Mouse (Mus musculus): ENCODE measurements around the gene Rnf224. TPM values are rescaled to one million over a fixed set of nuclear protein-coding genes. Genes with fewer than 3 reads are reported as not detected.

Gene Rnf224
- polyA plus RNA-seq, 1 experiment from 2014 or later = 0.10 TPM

DNA sequence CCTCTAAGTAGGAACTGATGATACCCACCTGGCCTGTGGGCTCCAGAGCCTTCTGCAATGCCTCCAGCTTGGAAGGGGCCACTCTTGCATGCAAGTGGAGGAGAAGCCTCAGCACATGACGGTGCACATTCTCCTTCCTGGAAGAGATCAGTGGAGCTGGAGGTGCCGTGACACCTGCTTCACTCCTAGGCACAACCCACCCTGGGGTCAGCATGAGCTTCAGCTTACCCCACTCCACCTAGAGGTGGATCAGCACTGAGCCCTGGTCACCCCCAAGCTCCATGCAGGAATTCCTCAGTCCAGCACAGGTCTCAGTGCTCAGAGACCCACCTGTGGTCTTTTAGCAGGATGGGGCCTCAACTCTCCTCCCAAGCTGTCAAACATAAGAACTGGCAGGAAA, 36.0 kb downstream of the Rnf224 start:
- Histone ChIP-seq H3K4me2 (replicated peaks; ENCODE audit: low read depth, low read length) (no peak overlapping the region), H3K36me3 (ENCODE audit: insufficient read depth, low read length) (peaks cover 43% of the 10 kb centered on the region), H3K4me1 (ENCODE audit: insufficient read depth, low read depth, low read length) (peaks cover 10% of the 10 kb centered on the region; the same call in 1 of the 2 replicates), H3K27me3 (replicated peaks; ENCODE audit: insufficient read depth, low read length) (no peaks in the 10 kb centered on the region), H3K4me3 (ENCODE audit: low read depth, low read length) (no peak overlapping the region), H3K9me3 (ENCODE audit: low read length) (no peaks in the 10 kb centered on the region), H3K9ac (replicated peaks; ENCODE audit: low read depth) (no peak overlapping the region), H3K27ac (ENCODE audit: low read length) (no peak overlapping the region)
- ATAC-seq (no peak), DNase-seq (ENCODE audit: low spot score) (no peak)
- WGBS = 95% methylated on average over 2 of the region's 2 CpGs
- TF ChIP-seq EP300 (IDR thresholded peaks at IDR 0.05) (no peak), CTCF (IDR thresholded peaks at IDR 0.05) (no peak)

DNA sequence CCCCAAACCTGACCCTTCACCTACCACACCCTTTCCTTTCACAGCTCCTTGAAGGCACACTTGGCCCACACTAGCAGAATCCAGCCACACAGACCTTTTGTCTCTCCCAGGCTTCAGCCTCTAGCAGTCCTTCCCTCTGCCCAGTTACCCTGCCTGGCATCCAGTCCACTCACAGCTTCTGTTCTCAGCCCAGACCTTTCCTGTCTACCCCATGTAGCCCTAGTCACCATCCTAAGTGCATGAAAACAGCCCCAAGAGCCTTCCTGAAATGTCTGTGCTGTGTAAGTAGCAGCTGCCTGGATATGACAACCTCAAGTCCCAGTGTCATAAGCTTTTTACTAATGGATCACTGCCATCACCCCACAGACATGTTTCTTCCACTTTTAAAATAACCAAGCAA, 38.6 kb downstream of the Rnf224 start:
- H3K9me3 ChIP-seq (ENCODE audit: low read length) = no peaks in the 10 kb centered on the region
- ATAC-seq = no peak
- H3K27ac ChIP-seq (ENCODE audit: low read length) = peak overlapping the region; percentile 91; the same call in 1 of the 2 replicates

DNA sequence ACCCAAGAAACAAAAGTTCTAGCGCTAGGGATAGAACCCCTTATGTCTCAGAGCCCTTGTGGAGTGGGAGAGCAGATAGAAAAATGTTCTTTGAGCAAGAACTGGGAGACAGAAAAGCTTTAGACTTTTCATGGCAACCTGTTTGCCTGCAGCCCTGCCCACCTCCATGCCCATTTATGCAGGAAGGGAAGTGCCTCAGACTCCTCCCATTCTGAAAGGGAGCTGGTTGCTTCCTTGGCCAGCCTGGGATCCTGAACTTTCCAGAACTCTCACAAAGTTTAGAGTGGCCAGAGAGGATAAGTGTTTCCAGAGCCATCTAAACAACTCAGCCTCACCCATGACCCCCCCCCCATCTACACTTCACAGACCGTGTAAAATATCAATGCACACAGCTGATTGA, 39.4 kb downstream of the Rnf224 start:
- 21% methylated on average over 2 of the region's 2 CpGs for WGBS
- H3K4me2 ChIP-seq (replicated peaks; ENCODE audit: low read depth, low read length) = peak overlapping the region; percentile 62
- TF ChIP-seq CTCF (IDR thresholded peaks at IDR 0.05) (no peak; the same call in 1 of the 2 replicates), EP300 (IDR thresholded peaks at IDR 0.05) (no peak)
- H3K36me3 ChIP-seq (ENCODE audit: insufficient read depth, low read length) = peaks cover 28% of the 10 kb centered on the region
- ATAC-seq = peak; percentile 38
- peak overlapping the region; percentile 91 for H3K27ac ChIP-seq (ENCODE audit: low read length)
- peaks cover 18% of the 10 kb centered on the region for H3K4me1 ChIP-seq (ENCODE audit: insufficient read depth, low read depth, low read length)
- no peak overlapping the region for H3K9ac ChIP-seq (replicated peaks; ENCODE audit: low read depth)
- no peaks in the 10 kb centered on the region for H3K9me3 ChIP-seq (ENCODE audit: low read length)
- peak overlapping the region; percentile 36; the same call in 1 of the 2 replicates for H3K4me3 ChIP-seq (ENCODE audit: low read depth, low read length)
- H3K27me3 ChIP-seq (replicated peaks; ENCODE audit: insufficient read depth, low read length) = no peaks in the 10 kb centered on the region
- peak; percentile 75 for DNase-seq (ENCODE audit: low spot score)

More for the DNA sequence above, 38.6 kb downstream of the Rnf224 start:
- TF ChIP-seq CTCF (IDR thresholded peaks at IDR 0.05) = no peak
- no peak for TF ChIP-seq EP300 (IDR thresholded peaks at IDR 0.05)
- DNase-seq (ENCODE audit: low spot score) = no peak
- Histone ChIP-seq H3K9ac (replicated peaks; ENCODE audit: low read depth) (no peak overlapping the region), H3K4me2 (replicated peaks; ENCODE audit: low read depth, low read length) (no peak overlapping the region), H3K4me3 (ENCODE audit: low read depth, low read length) (no peak overlapping the region), H3K27me3 (replicated peaks; ENCODE audit: insufficient read depth, low read length) (no peaks in the 10 kb centered on the region), H3K4me1 (ENCODE audit: insufficient read depth, low read depth, low read length) (peaks cover 18% of the 10 kb centered on the region), H3K36me3 (ENCODE audit: insufficient read depth, low read length) (peaks cover 34% of the 10 kb centered on the region)

DNA sequence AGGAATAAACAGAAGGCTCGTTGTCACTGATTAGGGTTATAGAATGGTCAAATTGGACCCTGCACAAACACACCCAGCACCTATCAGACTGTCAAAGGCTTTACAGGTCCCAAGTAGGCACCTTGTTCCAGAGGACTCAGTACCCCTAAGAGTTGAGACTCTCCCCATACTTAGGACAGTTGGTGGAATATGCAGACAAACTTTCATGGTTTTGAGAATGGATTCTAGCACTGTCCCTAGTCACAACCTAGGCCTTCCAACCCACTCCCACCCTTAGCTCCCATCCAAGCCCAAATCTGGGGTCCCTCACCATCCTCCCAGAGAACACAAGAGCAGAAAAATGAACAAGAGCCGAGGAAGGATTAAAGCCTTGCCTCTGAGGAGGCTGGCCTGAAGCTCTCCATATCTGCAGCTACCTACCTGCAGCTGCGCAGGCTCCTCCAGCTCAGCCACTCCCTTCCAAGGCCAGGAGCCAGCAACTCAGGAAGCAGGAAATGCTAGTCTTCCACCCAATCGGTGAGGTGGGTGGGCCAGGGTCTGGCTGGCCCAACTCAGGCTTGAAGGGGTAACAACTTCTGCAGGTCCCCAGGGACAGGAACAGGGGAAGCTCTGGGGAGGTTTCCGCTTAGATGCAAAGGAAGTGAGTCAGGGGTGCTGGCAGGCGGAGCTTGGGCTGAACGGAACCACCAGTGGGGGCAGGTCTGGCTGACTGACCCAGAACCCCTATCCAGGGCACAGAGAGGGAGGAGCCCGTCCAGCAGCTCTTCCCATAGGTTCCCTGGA, 40.2 kb downstream of the Rnf224 start, which contains the start of gene Tor4a:
TSS of gene Tor4a (minus strand) at position 715 of the 783 bp plus-strand sequence.
- ATAC-seq (peak; percentile 87), DNase-seq (ENCODE audit: low spot score) (peak; percentile 95)
- H3K4me2 ChIP-seq (replicated peaks; ENCODE audit: low read depth, low read length) = peak within 1 kb of the TSS; percentile 62
- H3K27me3 ChIP-seq (replicated peaks; ENCODE audit: insufficient read depth, low read length) = no peaks in the 10 kb centered on the region
- peak within 1 kb of the TSS; percentile 91 for H3K27ac ChIP-seq (ENCODE audit: low read length)
- peaks cover 23% of the 10 kb centered on the region; the same call in 1 of the 2 replicates for H3K36me3 ChIP-seq (ENCODE audit: insufficient read depth, low read length)
- WGBS = 5% methylated on average over 7 of the region's 8 CpGs
- H3K9me3 ChIP-seq (ENCODE audit: low read length) = no peaks in the 10 kb centered on the region
- peaks cover 18% of the 10 kb centered on the region for H3K4me1 ChIP-seq (ENCODE audit: insufficient read depth, low read depth, low read length)
- peak within 1 kb of the TSS; percentile 36 for H3K4me3 ChIP-seq (ENCODE audit: low read depth, low read length)
- H3K9ac ChIP-seq (replicated peaks; ENCODE audit: low read depth) = peak within 1 kb of the TSS; percentile 29; the same call in 1 of the 2 replicates
- TF ChIP-seq CTCF (IDR thresholded peaks at IDR 0.05) = no peak
- peak; percentile 78 for TF ChIP-seq EP300 (IDR thresholded peaks at IDR 0.05)

DNA sequence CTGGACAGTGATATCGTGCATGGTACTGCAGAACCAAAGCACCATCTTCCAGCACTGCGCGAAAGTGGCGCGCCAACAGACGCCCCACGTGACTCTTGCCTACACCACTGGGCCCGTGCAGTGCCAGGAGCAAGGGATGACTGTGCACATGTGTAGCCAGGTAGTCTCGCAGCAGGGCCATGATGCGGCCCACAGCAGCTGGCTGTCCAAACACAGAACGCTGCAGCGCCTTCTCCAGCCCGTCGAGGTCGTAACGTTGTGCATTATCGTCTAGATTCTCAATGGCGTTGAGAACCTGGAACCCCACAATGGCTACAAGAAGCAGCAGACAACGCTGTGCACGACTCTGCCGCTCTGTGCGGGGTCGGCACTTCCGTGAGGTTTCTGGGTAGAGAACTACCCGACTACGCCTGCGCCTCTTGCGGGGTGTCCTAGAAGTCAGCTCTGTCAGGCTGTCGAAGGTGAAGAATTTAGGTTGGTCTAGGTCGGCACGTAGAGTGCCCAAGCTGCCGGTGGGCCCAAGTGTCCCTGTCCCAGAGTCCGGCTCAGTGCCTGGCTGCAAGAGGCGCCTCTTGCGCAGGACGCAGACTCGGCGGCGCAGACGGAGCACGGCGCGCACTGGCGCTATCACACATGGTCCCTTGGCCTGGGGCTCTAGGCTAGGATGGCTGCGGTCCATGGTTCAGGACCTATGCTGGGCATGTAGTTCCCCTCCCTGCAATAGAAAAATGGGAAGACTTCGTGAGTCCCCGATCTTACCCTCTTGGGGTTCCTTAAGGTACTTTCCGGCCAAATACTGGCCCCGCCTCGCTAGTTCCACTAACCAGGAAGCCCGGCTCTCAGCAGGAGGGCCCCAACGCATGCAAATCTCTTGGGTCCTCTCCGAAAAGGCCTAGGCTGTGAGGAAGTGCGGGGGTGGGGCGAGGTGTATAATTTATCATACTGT, 41.1 kb downstream of the Rnf224 start:
- no peaks in the 10 kb centered on the region for H3K9me3 ChIP-seq (ENCODE audit: low read length)
- H3K27ac ChIP-seq (ENCODE audit: low read length) = peak overlapping the region; percentile 91
- peak overlapping the region; percentile 62 for H3K4me2 ChIP-seq (replicated peaks; ENCODE audit: low read depth, low read length)
- H3K4me3 ChIP-seq (ENCODE audit: low read depth, low read length) = peak overlapping the region; percentile 36
- H3K9ac ChIP-seq (replicated peaks; ENCODE audit: low read depth) = peak overlapping the region; percentile 29
- WGBS = 17% methylated on average over 55 of the region's 55 CpGs
- H3K36me3 ChIP-seq (ENCODE audit: insufficient read depth, low read length) = peaks cover 16% of the 10 kb centered on the region; the same call in 1 of the 2 replicates
- DNase-seq (ENCODE audit: low spot score) = peak; percentile 74
- peak; percentile 16; the same call in 1 of the 2 replicates for ATAC-seq
- no peak for TF ChIP-seq CTCF (IDR thresholded peaks at IDR 0.05)
- no peak for TF ChIP-seq EP300 (IDR thresholded peaks at IDR 0.05)
- no peaks in the 10 kb centered on the region for H3K27me3 ChIP-seq (replicated peaks; ENCODE audit: insufficient read depth, low read length)
- H3K4me1 ChIP-seq (ENCODE audit: insufficient read depth, low read depth, low read length) = peaks cover 18% of the 10 kb centered on the region

All from lung, postnatal 0 days (tissue).